Mouse (Mus musculus): ENCODE measurements around the gene Ano3.
"Not testable (repeated sequence)": the region's sequence is repeated elsewhere in the genome, so short reads cannot be mapped to it uniquely, and the experiment has no call there.

Gene Ano3

GRCm38 (mm10) chr2:110950823-110951222 is at the start of gene Ano3:
Gene Ano3 (minus strand): TSS chr2:110950923.
- in situ Hi-C loops (cut with MboI): not testable (repeated sequence)

- in situ Hi-C loops (cut with MboI): no loop called here
Measured at GRCm38 (mm10) chr2:110990071-110990470, 39.3 kb upstream of the Ano3 start.

- in situ Hi-C loops (cut with MboI): no loop called here
Measured at GRCm38 (mm10) chr2:110989539-110989938, 38.8 kb upstream of the Ano3 start.

GRCm38 (mm10) chr2:110985853-110986271 is 35.1 kb upstream of the Ano3 start:
- in situ Hi-C loops (cut with MboI): no loop called here

- in situ Hi-C loops (cut with MboI): no loop called here
Measured at GRCm38 (mm10) chr2:110981733-110982132, 31.0 kb upstream of the Ano3 start.

- in situ Hi-C loops (cut with MboI): no loop called here
Measured at GRCm38 (mm10) chr2:110979610-110980009, 28.9 kb upstream of the Ano3 start.

GRCm38 (mm10) chr2:110976871-110977270 is 26.1 kb upstream of the Ano3 start:
- in situ Hi-C loops (cut with MboI): no loop called here

- in situ Hi-C loops (cut with MboI): no loop called here
Measured at GRCm38 (mm10) chr2:110970158-110970557, 19.4 kb upstream of the Ano3 start.

GRCm38 (mm10) chr2:110965398-110965797 is 14.7 kb upstream of the Ano3 start:
- in situ Hi-C loops (cut with MboI): no loop called here

GRCm38 (mm10) chr2:110950432-110950803 is 305 bp downstream of the Ano3 start:
- in situ Hi-C loops (cut with MboI): no loop called here

- in situ Hi-C loops (cut with MboI): no loop called here
Measured at GRCm38 (mm10) chr2:110949679-110950431, 868 bp downstream of the Ano3 start.

- in situ Hi-C loops (cut with MboI): no loop called here
Measured at GRCm38 (mm10) chr2:110945171-110945570, 5.6 kb downstream of the Ano3 start.

GRCm38 (mm10) chr2:110935691-110936090 is 15.0 kb downstream of the Ano3 start:
- in situ Hi-C loops (cut with MboI): no loop called here

- in situ Hi-C loops (cut with MboI): no loop called here
Measured at GRCm38 (mm10) chr2:110929126-110929525, 21.6 kb downstream of the Ano3 start.

GRCm38 (mm10) chr2:110909506-110909905 is 41.2 kb downstream of the Ano3 start:
- in situ Hi-C loops (cut with MboI): no loop called here

- in situ Hi-C loops (cut with MboI): no loop called here
Measured at GRCm38 (mm10) chr2:110906473-110906872, 44.2 kb downstream of the Ano3 start.

GRCm38 (mm10) chr2:110896477-110897270 is 54.0 kb downstream of the Ano3 start:
- in situ Hi-C loops (cut with MboI): no loop called here

GRCm38 (mm10) chr2:110871650-110872049 is 79.1 kb downstream of the Ano3 start:
- in situ Hi-C loops (cut with MboI): no loop called here

GRCm38 (mm10) chr2:110865584-110865983 is 85.1 kb downstream of the Ano3 start:
- in situ Hi-C loops (cut with MboI): no loop called here

GRCm38 (mm10) chr2:110863376-110863775 is 87.3 kb downstream of the Ano3 start:
- in situ Hi-C loops (cut with MboI): no loop called here

- in situ Hi-C loops (cut with MboI): no loop called here
Measured at GRCm38 (mm10) chr2:110839559-110840243, 111.0 kb downstream of the Ano3 start.

- in situ Hi-C loops (cut with MboI): no loop called here
Measured at GRCm38 (mm10) chr2:110816189-110816588, 134.5 kb downstream of the Ano3 start.

GRCm38 (mm10) chr2:110814964-110815363 is 135.8 kb downstream of the Ano3 start:
- in situ Hi-C loops (cut with MboI): no loop called here

Measured in mature B cell (primary cell).